Mouse (Mus musculus): Measurements from ENCODE around the gene Sdk1. TPM values are rescaled to one million over a fixed set of nuclear protein-coding genes. Genes with fewer than 3 reads are reported as not detected.

Sdk1 gene
- polyA plus RNA-seq, 1 experiment, result 4.0 TPM

DNA sequence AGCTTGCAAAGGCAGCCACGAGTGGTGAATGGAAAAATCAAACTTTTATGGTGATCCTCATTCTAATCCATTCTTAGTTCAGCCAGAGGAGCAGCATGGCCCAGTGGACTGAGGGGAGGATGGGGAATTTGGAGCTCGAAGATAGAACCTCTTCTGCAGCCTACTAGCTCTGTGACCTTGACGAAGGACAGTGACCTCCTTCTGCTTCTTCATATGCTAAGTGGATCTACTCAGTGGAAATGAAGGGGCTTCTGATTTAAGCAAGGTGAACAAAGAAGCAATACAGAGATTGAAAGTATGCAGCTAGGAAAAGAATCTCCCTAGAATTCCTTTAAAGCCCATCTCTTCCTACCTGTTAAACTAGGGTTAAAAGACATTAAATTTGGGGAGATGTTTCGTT is 152.6 kb downstream of the Sdk1 start:
- Histone ChIP-seq H3K27me3 (ENCODE audit: control insufficient read depth, insufficient read depth, low read length) (no peaks in the 10 kb centered on the region), H3K4me1 (ENCODE audit: control insufficient read depth, insufficient read depth, low read length) (no peaks in the 10 kb centered on the region), H3K4me3 (ENCODE audit: control insufficient read depth, low read depth, low read length) (no peak overlapping the region), H3K36me3 (ENCODE audit: control insufficient read depth, insufficient read depth, low read length) (no peaks in the 10 kb centered on the region), H3K27ac (ENCODE audit: control insufficient read depth, insufficient read depth, low read depth, low read length) (no peak overlapping the region)
- TF ChIP-seq CTCF (IDR thresholded peaks at IDR 0.05; ENCODE audit: control insufficient read depth, insufficient read depth, insufficient replicate concordance, low read depth, low read length) (no peak), POLR2A (IDR thresholded peaks at IDR 0.05; ENCODE audit: control insufficient read depth, low read depth, low read length) (no peak)

- Histone ChIP-seq H3K27me3 (ENCODE audit: control insufficient read depth, insufficient read depth, low read length) (no peaks in the 10 kb centered on the region), H3K4me1 (ENCODE audit: control insufficient read depth, insufficient read depth, low read length) (no peaks in the 10 kb centered on the region), H3K36me3 (ENCODE audit: control insufficient read depth, insufficient read depth, low read length) (no peaks in the 10 kb centered on the region), H3K4me3 (ENCODE audit: control insufficient read depth, low read depth, low read length) (no peak overlapping the region), H3K27ac (ENCODE audit: control insufficient read depth, insufficient read depth, low read depth, low read length) (no peak overlapping the region)
- no peak for TF ChIP-seq CTCF (IDR thresholded peaks at IDR 0.05; ENCODE audit: control insufficient read depth, insufficient read depth, insufficient replicate concordance, low read depth, low read length)
- TF ChIP-seq POLR2A (IDR thresholded peaks at IDR 0.05; ENCODE audit: control insufficient read depth, low read depth, low read length), result no peak
Observed at GRCm38 (mm10) chr5:141394586-141394985, 153.3 kb downstream of the Sdk1 start.

GRCm38 (mm10) chr5:141403741-141404140 is 162.5 kb downstream of the Sdk1 start:
- TF ChIP-seq CTCF (IDR thresholded peaks at IDR 0.05; ENCODE audit: control insufficient read depth, insufficient read depth, insufficient replicate concordance, low read depth, low read length) (no peak), POLR2A (IDR thresholded peaks at IDR 0.05; ENCODE audit: control insufficient read depth, low read depth, low read length) (no peak)
- Histone ChIP-seq H3K36me3 (ENCODE audit: control insufficient read depth, insufficient read depth, low read length) (no peaks in the 10 kb centered on the region), H3K4me3 (ENCODE audit: control insufficient read depth, low read depth, low read length) (no peak overlapping the region), H3K27me3 (ENCODE audit: control insufficient read depth, insufficient read depth, low read length) (no peaks in the 10 kb centered on the region), H3K4me1 (ENCODE audit: control insufficient read depth, insufficient read depth, low read length) (no peaks in the 10 kb centered on the region), H3K27ac (ENCODE audit: control insufficient read depth, insufficient read depth, low read depth, low read length) (no peak overlapping the region)

GRCm38 (mm10) chr5:141404651-141405050 is 163.4 kb downstream of the Sdk1 start:
- no peaks in the 10 kb centered on the region for H3K36me3 ChIP-seq (ENCODE audit: control insufficient read depth, insufficient read depth, low read length)
- H3K27me3 ChIP-seq (ENCODE audit: control insufficient read depth, insufficient read depth, low read length), result no peaks in the 10 kb centered on the region
- no peak overlapping the region for H3K4me3 ChIP-seq (ENCODE audit: control insufficient read depth, low read depth, low read length)
- TF ChIP-seq CTCF (IDR thresholded peaks at IDR 0.05; ENCODE audit: control insufficient read depth, insufficient read depth, insufficient replicate concordance, low read depth, low read length) (no peak), POLR2A (IDR thresholded peaks at IDR 0.05; ENCODE audit: control insufficient read depth, low read depth, low read length) (no peak)
- no peak overlapping the region for H3K27ac ChIP-seq (ENCODE audit: control insufficient read depth, insufficient read depth, low read depth, low read length)
- H3K4me1 ChIP-seq (ENCODE audit: control insufficient read depth, insufficient read depth, low read length), result no peaks in the 10 kb centered on the region

DNA sequence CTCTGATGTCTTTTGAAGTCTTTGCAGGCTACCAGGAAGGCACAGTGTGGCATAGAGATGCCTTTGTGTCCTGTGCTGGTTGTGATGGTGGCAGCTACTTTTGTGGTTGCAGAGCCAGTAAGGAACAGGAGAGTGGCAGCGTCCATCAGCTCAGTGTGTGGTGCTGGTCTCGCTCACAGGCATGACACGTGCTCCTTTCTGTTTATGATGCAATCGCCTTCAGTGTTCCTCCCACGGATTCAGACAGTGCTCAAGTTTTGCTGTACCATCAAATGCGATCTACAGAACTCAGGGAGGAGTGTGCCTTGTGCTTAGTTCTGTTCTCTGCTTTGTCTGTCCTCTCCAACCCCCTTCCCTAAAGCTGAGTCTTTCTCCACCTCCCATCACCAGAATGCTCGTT is 165.6 kb downstream of the Sdk1 start:
- H3K36me3 ChIP-seq (ENCODE audit: control insufficient read depth, insufficient read depth, low read length), result no peaks in the 10 kb centered on the region
- no peaks in the 10 kb centered on the region for H3K4me1 ChIP-seq (ENCODE audit: control insufficient read depth, insufficient read depth, low read length)
- TF ChIP-seq POLR2A (IDR thresholded peaks at IDR 0.05; ENCODE audit: control insufficient read depth, low read depth, low read length) (no peak), CTCF (IDR thresholded peaks at IDR 0.05; ENCODE audit: control insufficient read depth, insufficient read depth, insufficient replicate concordance, low read depth, low read length) (no peak)
- H3K27me3 ChIP-seq (ENCODE audit: control insufficient read depth, insufficient read depth, low read length), result no peaks in the 10 kb centered on the region
- no peak overlapping the region for H3K27ac ChIP-seq (ENCODE audit: control insufficient read depth, insufficient read depth, low read depth, low read length)
- no peak overlapping the region for H3K4me3 ChIP-seq (ENCODE audit: control insufficient read depth, low read depth, low read length)

DNA sequence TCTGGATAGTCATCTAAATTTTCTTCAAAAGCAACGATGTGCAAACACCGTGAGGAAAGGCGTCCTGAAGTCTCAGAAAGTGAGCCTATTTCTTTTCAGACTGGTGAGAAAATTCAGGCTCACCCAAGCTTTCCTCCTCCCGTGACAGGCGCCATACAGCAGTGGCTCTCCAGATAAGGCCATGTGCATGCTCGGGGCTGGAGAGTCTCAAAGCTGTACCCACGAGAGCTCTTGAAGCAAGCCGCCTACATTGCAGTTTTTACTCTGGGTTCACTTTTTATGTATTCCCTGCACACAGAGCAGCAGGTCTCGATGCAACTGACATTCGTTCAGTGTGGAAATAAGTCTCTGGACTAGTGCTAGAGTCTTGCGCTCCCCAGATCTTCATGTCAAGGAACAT is 171.7 kb downstream of the Sdk1 start:
- TF ChIP-seq POLR2A (IDR thresholded peaks at IDR 0.05; ENCODE audit: control insufficient read depth, low read depth, low read length), result no peak
- TF ChIP-seq CTCF (IDR thresholded peaks at IDR 0.05; ENCODE audit: control insufficient read depth, insufficient read depth, insufficient replicate concordance, low read depth, low read length), result no peak
- no peak overlapping the region for H3K27ac ChIP-seq (ENCODE audit: control insufficient read depth, insufficient read depth, low read depth, low read length)

DNA sequence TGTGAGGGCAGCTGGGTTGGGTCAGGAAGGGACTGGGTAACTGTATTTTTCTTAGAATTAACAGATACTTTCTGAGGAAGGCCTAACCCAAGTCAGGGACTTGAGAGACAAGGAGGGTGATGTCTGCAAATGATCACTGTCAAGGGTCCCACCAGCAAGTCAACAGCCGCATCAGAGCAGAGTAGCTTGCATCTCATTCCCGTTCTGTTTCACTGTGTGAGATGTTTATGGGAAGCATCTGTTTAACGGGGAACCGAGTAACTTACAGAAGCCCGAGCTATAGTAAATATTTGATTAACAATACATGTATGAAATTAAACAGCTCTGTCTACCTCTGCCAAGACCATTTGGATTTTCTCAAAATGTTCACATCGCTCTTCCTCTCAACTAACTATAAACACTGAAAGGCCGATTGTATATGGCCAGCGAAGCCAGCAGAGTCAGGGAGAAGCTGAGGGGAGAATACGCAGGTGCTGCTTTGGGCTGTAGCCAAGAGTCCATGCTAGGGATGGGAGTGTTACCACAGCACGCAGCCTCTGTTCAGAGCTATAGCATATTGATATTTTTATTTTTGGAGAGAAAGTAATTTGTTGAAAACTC is 174.5 kb downstream of the Sdk1 start:
- Histone ChIP-seq H3K4me3 (ENCODE audit: control insufficient read depth, low read depth, low read length) (no peak overlapping the region), H3K36me3 (ENCODE audit: control insufficient read depth, insufficient read depth, low read length) (no peaks in the 10 kb centered on the region), H3K27me3 (ENCODE audit: control insufficient read depth, insufficient read depth, low read length) (no peaks in the 10 kb centered on the region), H3K4me1 (ENCODE audit: control insufficient read depth, insufficient read depth, low read length) (no peaks in the 10 kb centered on the region), H3K27ac (ENCODE audit: control insufficient read depth, insufficient read depth, low read depth, low read length) (no peak overlapping the region)
- TF ChIP-seq CTCF (IDR thresholded peaks at IDR 0.05; ENCODE audit: control insufficient read depth, insufficient read depth, insufficient replicate concordance, low read depth, low read length) (no peak), POLR2A (IDR thresholded peaks at IDR 0.05; ENCODE audit: control insufficient read depth, low read depth, low read length) (no peak)

More for the DNA sequence above, 171.7 kb downstream of the Sdk1 start:
- H3K4me3 ChIP-seq (ENCODE audit: control insufficient read depth, low read depth, low read length), result no peak overlapping the region
- H3K27me3 ChIP-seq (ENCODE audit: control insufficient read depth, insufficient read depth, low read length), result no peaks in the 10 kb centered on the region
- H3K36me3 ChIP-seq (ENCODE audit: control insufficient read depth, insufficient read depth, low read length), result no peaks in the 10 kb centered on the region
- no peaks in the 10 kb centered on the region for H3K4me1 ChIP-seq (ENCODE audit: control insufficient read depth, insufficient read depth, low read length)

All from testis, adult 2 months (tissue).